In genomic region chr4:128683706-128684105, GRCm38 (mm10) we compare ENCODE assay signal across 20 mouse cellular contexts. TPM values are rescaled to one million over a fixed set of nuclear protein-coding genes. Genes with fewer than 3 reads are reported as not detected.
DNase-seq lines count a peak whose midpoint lies in the region; ATAC-seq lines count a peak whose summit lies in the region.
"Had no signal": no experiment of that assay in that cellular context is flagged by ENCODE, and none has a peak within 500 bp of the region (broad histone marks: within the 10 kb centered on the region; RNA-seq: fewer than 3 reads in every experiment).

No protein-coding gene starts in this region.

- 30% methylated on average over 3 of the region's 3 CpGs for WGBS in intestine, embryonic 14.5 days
- 46% methylated on average over 3 of the region's 3 CpGs for WGBS in intestine, embryonic 15.5 days
- WGBS in hindbrain, embryonic 13.5 days, result 25% methylated on average over 3 of the region's 3 CpGs
- WGBS in limb, embryonic 10.5 days, result 48% methylated on average over 3 of the region's 3 CpGs
- 23% methylated on average over 3 of the region's 3 CpGs for WGBS in neural tube, embryonic 13.5 days

- H3K9ac ChIP-seq in intestine, embryonic 14.5 days (ENCODE audit: low read length), result no peak overlapping the region
- no peak overlapping the region for H3K9ac ChIP-seq in intestine, embryonic 15.5 days
- no peak overlapping the region; the same call in 1 of the 2 replicates for H3K9ac ChIP-seq in hindbrain, embryonic 13.5 days
- H3K9ac ChIP-seq in neural tube, embryonic 13.5 days, result peak overlapping the region; percentile 12; the same call in 1 of the 2 replicates
- H3K9ac ChIP-seq: heart, embryonic 12.5 days; kidney, embryonic 15.5 days; limb, embryonic 15.5 days; stomach, embryonic 15.5 days had no signal

- no peak for ATAC-seq in intestine, embryonic 14.5 days (replicated peaks; ENCODE audit: low FRiP score, low TSS enrichment, low read depth)
- no peak for ATAC-seq in intestine, embryonic 15.5 days
- ATAC-seq in hindbrain, embryonic 13.5 days (ENCODE audit: low FRiP score), result peak; percentile 45
- peak; percentile 20; the same call in 1 of the 2 replicates for ATAC-seq in neural tube, embryonic 13.5 days (ENCODE audit: low read depth)
- ATAC-seq: intestine, postnatal 0 days had no signal

- H3K4me2 ChIP-seq in intestine, embryonic 14.5 days (ENCODE audit: low read length), result no peak overlapping the region
- no peak overlapping the region for H3K4me2 ChIP-seq in intestine, embryonic 15.5 days (replicated peaks)
- 0 out of 2 replicates have a peak overlapping the region, but pooled peaks have one; percentile 4 for H3K4me2 ChIP-seq in hindbrain, embryonic 13.5 days
- 0 out of 2 replicates have a peak overlapping the region, but pooled peaks have one; percentile 3 for H3K4me2 ChIP-seq in neural tube, embryonic 13.5 days
- H3K4me2 ChIP-seq: heart, embryonic 12.5 days; kidney, embryonic 15.5 days; limb, embryonic 15.5 days; stomach, embryonic 15.5 days had no signal

- no peak for DNase-seq in intestine, embryonic 14.5 days (ENCODE audit: low spot score)
- no peak for DNase-seq in limb, embryonic 10.5 days (ENCODE audit: low spot score)
- no peak for DNase-seq in cerebellum, adult 11-12 months
- DNase-seq in T-cell, adult 2 months (ENCODE audit: low spot score), result no peak
- no peak for DNase-seq in ovary, postnatal 14 days (ENCODE audit: low spot score)
- DNase-seq: adrenal gland, adult 8-10 months; cerebellum, adult 9-10 months; heart, postnatal 36 days; kidney, postnatal 4 days; layer of hippocampus, postnatal 36 days; lung, postnatal 10 days; thymus, adult 18-20 months had no signal

- H3K4me3 ChIP-seq in intestine, embryonic 14.5 days (ENCODE audit: low read depth, low read length), result no peak overlapping the region
- H3K4me3 ChIP-seq in intestine, embryonic 15.5 days (replicated peaks), result no peak overlapping the region
- H3K4me3 ChIP-seq in hindbrain, embryonic 13.5 days, result no peak overlapping the region
- no peak overlapping the region for H3K4me3 ChIP-seq in limb, embryonic 10.5 days
- H3K4me3 ChIP-seq in neural tube, embryonic 13.5 days, result no peak overlapping the region
- H3K4me3 ChIP-seq: heart, embryonic 12.5 days; kidney, embryonic 15.5 days; limb, embryonic 15.5 days; stomach, embryonic 15.5 days had no signal

- 0 out of 2 replicates have a peak overlapping the region, but pooled peaks have one; percentile 7 for H3K27ac ChIP-seq in intestine, embryonic 14.5 days (ENCODE audit: low read depth)
- H3K27ac ChIP-seq in intestine, embryonic 15.5 days, result no peak overlapping the region
- H3K27ac ChIP-seq in hindbrain, embryonic 13.5 days, result peak overlapping the region; percentile 86
- peak overlapping the region; percentile 10; the same call in 1 of the 2 replicates for H3K27ac ChIP-seq in limb, embryonic 10.5 days
- peak overlapping the region; percentile 90 for H3K27ac ChIP-seq in neural tube, embryonic 13.5 days (replicated peaks)
- H3K27ac ChIP-seq: kidney, embryonic 15.5 days; limb, embryonic 15.5 days; stomach, embryonic 15.5 days had no signal

- no peaks in the 10 kb centered on the region for H3K9me3 ChIP-seq in intestine, embryonic 14.5 days (ENCODE audit: control insufficient read depth, low read length)
- no peaks in the 10 kb centered on the region for H3K9me3 ChIP-seq in intestine, embryonic 15.5 days
- no peaks in the 10 kb centered on the region for H3K9me3 ChIP-seq in hindbrain, embryonic 13.5 days
- H3K9me3 ChIP-seq in limb, embryonic 10.5 days (replicated peaks), result no peaks in the 10 kb centered on the region
- 0 out of 2 replicates have a peak, but pooled peaks cover 4% of the 10 kb centered on the region for H3K9me3 ChIP-seq in neural tube, embryonic 13.5 days
- H3K9me3 ChIP-seq: kidney, embryonic 15.5 days; limb, embryonic 15.5 days; stomach, embryonic 15.5 days had no signal

- no peaks in the 10 kb centered on the region for H3K27me3 ChIP-seq in intestine, embryonic 14.5 days (replicated peaks; ENCODE audit: control insufficient read depth, insufficient read depth, low read length)
- H3K27me3 ChIP-seq in intestine, embryonic 15.5 days (replicated peaks), result no peaks in the 10 kb centered on the region
- no peaks in the 10 kb centered on the region for H3K27me3 ChIP-seq in hindbrain, embryonic 13.5 days
- no peaks in the 10 kb centered on the region for H3K27me3 ChIP-seq in limb, embryonic 10.5 days (ENCODE audit: low read depth, poor library complexity, severe bottlenecking)
- no peaks in the 10 kb centered on the region for H3K27me3 ChIP-seq in neural tube, embryonic 13.5 days
- H3K27me3 ChIP-seq: kidney, embryonic 15.5 days; limb, embryonic 15.5 days; stomach, embryonic 15.5 days had no signal

- no peaks in the 10 kb centered on the region for H3K36me3 ChIP-seq in intestine, embryonic 14.5 days (ENCODE audit: control insufficient read depth, insufficient read depth, low read length)
- no peaks in the 10 kb centered on the region for H3K36me3 ChIP-seq in intestine, embryonic 15.5 days
- no peaks in the 10 kb centered on the region for H3K36me3 ChIP-seq in hindbrain, embryonic 13.5 days
- no peaks in the 10 kb centered on the region for H3K36me3 ChIP-seq in limb, embryonic 10.5 days
- H3K36me3 ChIP-seq in neural tube, embryonic 13.5 days, result no peaks in the 10 kb centered on the region
- H3K36me3 ChIP-seq: heart, embryonic 12.5 days; kidney, embryonic 15.5 days; limb, embryonic 15.5 days; stomach, embryonic 15.5 days had no signal

- H3K4me1 ChIP-seq in intestine, embryonic 14.5 days (replicated peaks; ENCODE audit: control insufficient read depth, insufficient read depth, low read length), result peaks cover 5% of the 10 kb centered on the region
- peaks cover 6% of the 10 kb centered on the region; the same call in 1 of the 2 replicates for H3K4me1 ChIP-seq in intestine, embryonic 15.5 days (replicated peaks)
- H3K4me1 ChIP-seq in hindbrain, embryonic 13.5 days (replicated peaks), result peaks cover 61% of the 10 kb centered on the region
- peaks cover 45% of the 10 kb centered on the region for H3K4me1 ChIP-seq in limb, embryonic 10.5 days
- H3K4me1 ChIP-seq in neural tube, embryonic 13.5 days (replicated peaks), result peaks cover 71% of the 10 kb centered on the region

RNA-seq across cellular contexts. Expression of gene Phc2, which starts 29.2 kb away (rescaled TPM):
- 22.4 and 27.1 TPM in 2 replicates for polyA plus RNA-seq in intestine, embryonic 14.5 days (2014; fragmentation: Nextera tagmentation; extraction: Ambion mirVana)
- 39.2 and 42.3 TPM in 2 replicates for polyA plus RNA-seq in intestine, embryonic 15.5 days (2015; fragmentation: Nextera tagmentation; extraction: Ambion mirVana)
- 31.3 and 35.8 TPM in 2 replicates for polyA plus RNA-seq in hindbrain, embryonic 13.5 days (2015; fragmentation: Nextera tagmentation; extraction: Ambion mirVana)
- 71.1 and 76.8 TPM in 2 replicates for polyA plus RNA-seq in limb, embryonic 10.5 days (2016; fragmentation: Nextera tagmentation; extraction: Ambion mirVana)
- 82.2 and 101 TPM in 2 replicates for polyA plus RNA-seq in neural tube, embryonic 13.5 days (2015; fragmentation: Nextera tagmentation; extraction: Ambion mirVana)

Comparison
In these comparisons a context has a peak if more than half of its experiments do, and no peak if none do; other contexts are left out.
1. ATAC-seq: peak in hindbrain, embryonic 13.5 days (single experiment) and neural tube, embryonic 13.5 days (single experiment); none in intestine, embryonic 14.5 days (single experiment) and intestine, embryonic 15.5 days (single experiment).
2. H3K4me2 ChIP-seq: peak in hindbrain, embryonic 13.5 days (single experiment) and neural tube, embryonic 13.5 days (single experiment); none in intestine, embryonic 14.5 days (single experiment) and intestine, embryonic 15.5 days (single experiment).